ENCODE assay signal across 14 mouse cellular contexts in the genomic region with DNA sequence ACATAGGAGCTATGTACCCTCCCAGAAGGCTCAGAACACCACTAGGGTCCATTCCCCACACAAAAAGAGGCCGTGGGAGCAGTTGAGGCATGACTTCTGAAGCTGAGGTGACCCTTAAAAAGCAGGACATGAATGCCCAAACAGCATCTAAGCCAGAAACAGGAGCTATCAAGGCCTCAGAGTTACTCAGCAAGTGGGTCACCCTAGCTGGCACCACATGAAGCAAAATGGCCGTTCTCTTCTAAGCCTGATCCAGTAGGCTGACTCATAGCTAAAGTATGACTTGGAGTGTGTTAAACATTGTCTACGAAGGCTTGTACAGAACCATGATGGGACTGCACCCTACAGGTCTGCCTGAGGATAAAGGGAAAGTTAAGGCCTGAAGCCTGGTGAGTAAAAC. TPM values are rescaled to one million over a fixed set of nuclear protein-coding genes. Genes with fewer than 3 reads are reported as not detected.
"Had no signal": no experiment of that assay in that cellular context is flagged by ENCODE, and none has a peak within 500 bp of the region (broad histone marks: within the 10 kb centered on the region; RNA-seq: fewer than 3 reads in every experiment).

No protein-coding gene starts in this region.

- ATAC-seq: liver, embryonic 12.5 days; midbrain, embryonic 16.5 days had no signal

- H3K4me2 ChIP-seq: liver, embryonic 12.5 days; lung, embryonic 14.5 days; midbrain, embryonic 12.5 days; neural tube, embryonic 13.5 days had no signal

- H3K4me3 ChIP-seq: layer of hippocampus, adult 2 months; limb, embryonic 10.5 days; liver, embryonic 12.5 days; midbrain, embryonic 12.5 days; neural tube, embryonic 13.5 days had no signal

- DNase-seq: kidney, postnatal 10 days; kidney, postnatal 4 days; lung, embryonic 14.5 days; retina, postnatal 1 day; right cerebral cortex, postnatal 4 days; spleen, adult 18-20 months; thymus, adult 2 months; thymus, postnatal 25 days had no signal

- H3K9ac ChIP-seq: liver, embryonic 12.5 days; lung, embryonic 14.5 days; midbrain, embryonic 12.5 days; neural tube, embryonic 13.5 days had no signal

- H3K27ac ChIP-seq: layer of hippocampus, adult 2 months; limb, embryonic 10.5 days; liver, embryonic 12.5 days; midbrain, embryonic 12.5 days; neural tube, embryonic 13.5 days had no signal

- H3K9me3 ChIP-seq: limb, embryonic 10.5 days; liver, embryonic 12.5 days; midbrain, embryonic 12.5 days; neural tube, embryonic 13.5 days had no signal

- H3K27me3 ChIP-seq: liver, embryonic 12.5 days; midbrain, embryonic 12.5 days; neural tube, embryonic 13.5 days had no signal

- H3K4me1 ChIP-seq: limb, embryonic 10.5 days; midbrain, embryonic 12.5 days; neural tube, embryonic 13.5 days had no signal

RNA-seq across cellular contexts. Expression of a gene that starts 47.3 kb away (rescaled TPM):
- total RNA-seq: layer of hippocampus, adult 2 months had no signal
